Mouse (Mus musculus): ENCODE data around the gene Ttc26. TPM values are rescaled to one million over a fixed set of nuclear protein-coding genes. Genes with fewer than 3 reads are reported as not detected.
"Not testable (repeated sequence)": the region's sequence is repeated elsewhere in the genome, so short reads cannot be mapped to it uniquely, and the experiment has no call there.

Gene Ttc26
- polyA plus RNA-seq, 1 experiment from 2014 or later = 5.0 TPM

- not testable (repeated sequence) for DNase-seq (ENCODE audit: low spot score); H3K9me3 ChIP-seq (ENCODE audit: control insufficient read depth, low read length); ATAC-seq (ENCODE audit: low read depth); H3K9ac ChIP-seq (ENCODE audit: low read depth, low read length); H3K4me3 ChIP-seq (ENCODE audit: low read depth, low read length); H3K27ac ChIP-seq (replicated peaks; ENCODE audit: low read depth, low read length); H3K4me2 ChIP-seq (ENCODE audit: low read depth, low read length); H3K4me1 ChIP-seq (ENCODE audit: control insufficient read depth, insufficient read depth, low read length); H3K36me3 ChIP-seq (ENCODE audit: control insufficient read depth, insufficient read depth, low read length)
- WGBS = 90% methylated on average over 10 of the region's 11 CpGs
- H3K27me3 ChIP-seq (replicated peaks; ENCODE audit: control insufficient read depth, insufficient read depth, low read length) = peaks cover 33% of the 10 kb centered on the region
These were observed 22.1 kb upstream of the Ttc26 start for GRCm38 (mm10) chr6:38359044-38359735.

- DNase-seq (ENCODE audit: low spot score) (no peak), ATAC-seq (ENCODE audit: low read depth) (no peak)
- H3K9ac ChIP-seq (ENCODE audit: low read depth, low read length) = no peak overlapping the region
- H3K36me3 ChIP-seq (ENCODE audit: control insufficient read depth, insufficient read depth, low read length) = no peaks in the 10 kb centered on the region
- 84% methylated on average over 12 of the region's 12 CpGs for WGBS
- H3K4me3 ChIP-seq (ENCODE audit: low read depth, low read length) = no peak overlapping the region
- peaks cover 26% of the 10 kb centered on the region for H3K27me3 ChIP-seq (replicated peaks; ENCODE audit: control insufficient read depth, insufficient read depth, low read length)
- no peaks in the 10 kb centered on the region for H3K4me1 ChIP-seq (ENCODE audit: control insufficient read depth, insufficient read depth, low read length)
- H3K9me3 ChIP-seq (ENCODE audit: control insufficient read depth, low read length) = no peaks in the 10 kb centered on the region
- H3K27ac ChIP-seq (replicated peaks; ENCODE audit: low read depth, low read length) = no peak overlapping the region
- no peak overlapping the region for H3K4me2 ChIP-seq (ENCODE audit: low read depth, low read length)
These were observed 21.4 kb upstream of the Ttc26 start for GRCm38 (mm10) chr6:38359736-38360499.

DNA sequence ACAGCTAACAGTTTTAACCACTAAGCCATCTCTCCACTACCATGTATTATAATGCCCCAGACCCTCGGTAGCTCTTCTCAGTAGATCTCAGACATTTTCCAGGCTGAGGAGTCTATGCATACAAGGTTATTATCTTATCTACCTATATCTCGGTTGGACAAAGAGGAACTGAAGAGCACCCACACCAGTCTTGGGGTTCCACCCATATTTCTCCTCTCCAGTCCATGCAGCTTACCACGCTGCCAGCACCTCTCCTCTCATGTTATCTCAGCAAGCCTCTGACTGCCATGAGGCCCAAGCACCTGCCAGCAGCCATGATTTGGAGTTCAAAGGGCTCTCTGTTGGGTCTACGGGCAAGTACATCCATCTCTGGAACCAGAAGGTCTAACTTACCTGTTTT lies 20.2 kb upstream of the Ttc26 start:
- ATAC-seq (ENCODE audit: low read depth) (no peak), DNase-seq (ENCODE audit: low spot score) (no peak)
- H3K27me3 ChIP-seq (replicated peaks; ENCODE audit: control insufficient read depth, insufficient read depth, low read length) = peaks cover 16% of the 10 kb centered on the region
- no peak overlapping the region for H3K4me2 ChIP-seq (ENCODE audit: low read depth, low read length)
- no peaks in the 10 kb centered on the region for H3K9me3 ChIP-seq (ENCODE audit: control insufficient read depth, low read length)
- no peak overlapping the region for H3K9ac ChIP-seq (ENCODE audit: low read depth, low read length)
- H3K4me3 ChIP-seq (ENCODE audit: low read depth, low read length) = no peak overlapping the region
- H3K36me3 ChIP-seq (ENCODE audit: control insufficient read depth, insufficient read depth, low read length) = no peaks in the 10 kb centered on the region
- WGBS = 87% methylated on average over 4 of the region's 4 CpGs
- no peak overlapping the region for H3K27ac ChIP-seq (replicated peaks; ENCODE audit: low read depth, low read length)
- H3K4me1 ChIP-seq (ENCODE audit: control insufficient read depth, insufficient read depth, low read length) = no peaks in the 10 kb centered on the region

GRCm38 (mm10) chr6:38361937-38362336 lies 19.3 kb upstream of the Ttc26 start:
- H3K4me2 ChIP-seq (ENCODE audit: low read depth, low read length) = no peak overlapping the region
- no peaks in the 10 kb centered on the region for H3K4me1 ChIP-seq (ENCODE audit: control insufficient read depth, insufficient read depth, low read length)
- ATAC-seq (ENCODE audit: low read depth) = no peak
- H3K27ac ChIP-seq (replicated peaks; ENCODE audit: low read depth, low read length) = no peak overlapping the region
- 33% methylated on average over 1 of the region's 1 CpGs for WGBS
- DNase-seq (ENCODE audit: low spot score) = no peak
- H3K9me3 ChIP-seq (ENCODE audit: control insufficient read depth, low read length) = no peaks in the 10 kb centered on the region
- H3K36me3 ChIP-seq (ENCODE audit: control insufficient read depth, insufficient read depth, low read length) = no peaks in the 10 kb centered on the region
- H3K4me3 ChIP-seq (ENCODE audit: low read depth, low read length) = no peak overlapping the region
- no peak overlapping the region for H3K9ac ChIP-seq (ENCODE audit: low read depth, low read length)
- H3K27me3 ChIP-seq (replicated peaks; ENCODE audit: control insufficient read depth, insufficient read depth, low read length) = peaks cover 9% of the 10 kb centered on the region; the same call in 1 of the 2 replicates

- no peak for ATAC-seq (ENCODE audit: low read depth)
- H3K9me3 ChIP-seq (ENCODE audit: control insufficient read depth, low read length) = no peaks in the 10 kb centered on the region
- no peak overlapping the region for H3K4me3 ChIP-seq (ENCODE audit: low read depth, low read length)
- H3K36me3 ChIP-seq (ENCODE audit: control insufficient read depth, insufficient read depth, low read length) = no peaks in the 10 kb centered on the region
- no peaks in the 10 kb centered on the region for H3K27me3 ChIP-seq (replicated peaks; ENCODE audit: control insufficient read depth, insufficient read depth, low read length)
- H3K27ac ChIP-seq (replicated peaks; ENCODE audit: low read depth, low read length) = no peak overlapping the region
- peak; percentile 16 for DNase-seq (ENCODE audit: low spot score)
- no peaks in the 10 kb centered on the region for H3K4me1 ChIP-seq (ENCODE audit: control insufficient read depth, insufficient read depth, low read length)
- H3K9ac ChIP-seq (ENCODE audit: low read depth, low read length) = no peak overlapping the region
- WGBS = 55% methylated on average over 4 of the region's 4 CpGs
- no peak overlapping the region for H3K4me2 ChIP-seq (ENCODE audit: low read depth, low read length)
These were observed 17.9 kb upstream of the Ttc26 start for GRCm38 (mm10) chr6:38363370-38363769.

DNA sequence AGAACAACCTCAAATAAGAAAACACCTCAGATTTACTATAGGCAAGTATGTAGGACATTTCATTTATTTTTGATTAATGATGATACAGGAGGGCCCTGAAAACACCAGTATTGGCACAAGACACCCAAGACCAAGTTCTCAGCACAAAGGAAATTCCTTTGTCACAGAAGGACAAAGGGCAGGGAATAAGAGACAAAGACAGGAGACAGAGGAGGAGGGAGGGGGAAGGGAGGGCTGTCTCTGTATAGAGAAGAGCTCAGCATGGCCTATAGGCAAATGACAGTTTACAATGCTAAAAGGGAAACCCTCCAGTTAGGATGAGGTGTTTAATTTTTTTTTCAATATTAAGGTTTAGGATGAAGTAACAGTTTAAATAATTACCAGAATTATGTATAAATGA lies 17.1 kb upstream of the Ttc26 start:
- Histone ChIP-seq H3K9ac (ENCODE audit: low read depth, low read length) (no peak overlapping the region), H3K4me2 (ENCODE audit: low read depth, low read length) (no peak overlapping the region), H3K36me3 (ENCODE audit: control insufficient read depth, insufficient read depth, low read length) (no peaks in the 10 kb centered on the region), H3K4me3 (ENCODE audit: low read depth, low read length) (no peak overlapping the region), H3K27me3 (replicated peaks; ENCODE audit: control insufficient read depth, insufficient read depth, low read length) (no peaks in the 10 kb centered on the region), H3K27ac (replicated peaks; ENCODE audit: low read depth, low read length) (no peak overlapping the region), H3K9me3 (ENCODE audit: control insufficient read depth, low read length) (no peaks in the 10 kb centered on the region), H3K4me1 (ENCODE audit: control insufficient read depth, insufficient read depth, low read length) (no peaks in the 10 kb centered on the region)
- ATAC-seq (ENCODE audit: low read depth) (no peak), DNase-seq (ENCODE audit: low spot score) (no peak)

DNA sequence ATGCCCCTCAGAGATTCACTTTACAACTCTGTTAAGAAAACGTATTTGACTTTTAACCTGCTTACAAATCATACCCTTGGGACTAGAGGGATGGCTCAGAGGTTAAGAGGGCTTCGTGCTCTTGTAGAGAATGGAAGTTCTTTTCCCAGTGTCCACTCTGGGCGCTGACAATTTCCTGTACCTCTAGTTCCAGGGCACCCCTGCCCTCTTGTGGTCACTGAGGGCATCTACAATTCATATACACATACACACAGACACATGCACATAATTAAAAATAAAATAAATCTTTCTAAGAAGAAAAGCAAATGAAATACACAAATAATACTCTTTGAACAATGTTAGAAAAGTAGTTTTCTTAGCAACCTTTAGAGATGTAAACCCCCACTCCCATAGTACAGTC lies 11.3 kb upstream of the Ttc26 start:
- Histone ChIP-seq H3K4me2 (ENCODE audit: low read depth, low read length) (no peak overlapping the region), H3K9ac (ENCODE audit: low read depth, low read length) (no peak overlapping the region), H3K9me3 (ENCODE audit: control insufficient read depth, low read length) (0 out of 2 replicates have a peak, but pooled peaks cover 3% of the 10 kb centered on the region), H3K36me3 (ENCODE audit: control insufficient read depth, insufficient read depth, low read length) (no peaks in the 10 kb centered on the region), H3K27me3 (replicated peaks; ENCODE audit: control insufficient read depth, insufficient read depth, low read length) (no peaks in the 10 kb centered on the region), H3K4me3 (ENCODE audit: low read depth, low read length) (no peak overlapping the region), H3K4me1 (ENCODE audit: control insufficient read depth, insufficient read depth, low read length) (no peaks in the 10 kb centered on the region), H3K27ac (replicated peaks; ENCODE audit: low read depth, low read length) (no peak overlapping the region)
- WGBS = 75% methylated on average over 3 of the region's 3 CpGs
- ATAC-seq (ENCODE audit: low read depth) (no peak), DNase-seq (ENCODE audit: low spot score) (no peak)

- Histone ChIP-seq H3K4me3 (ENCODE audit: low read depth, low read length) (no peak overlapping the region), H3K27me3 (replicated peaks; ENCODE audit: control insufficient read depth, insufficient read depth, low read length) (no peaks in the 10 kb centered on the region), H3K9me3 (ENCODE audit: control insufficient read depth, low read length) (0 out of 2 replicates have a peak, but pooled peaks cover 3% of the 10 kb centered on the region), H3K9ac (ENCODE audit: low read depth, low read length) (no peak overlapping the region), H3K4me1 (ENCODE audit: control insufficient read depth, insufficient read depth, low read length) (no peaks in the 10 kb centered on the region), H3K36me3 (ENCODE audit: control insufficient read depth, insufficient read depth, low read length) (no peaks in the 10 kb centered on the region), H3K27ac (replicated peaks; ENCODE audit: low read depth, low read length) (no peak overlapping the region), H3K4me2 (ENCODE audit: low read depth, low read length) (no peak overlapping the region)
- DNase-seq (ENCODE audit: low spot score) (no peak), ATAC-seq (ENCODE audit: low read depth) (no peak)
- 89% methylated on average over 1 of the region's 1 CpGs for WGBS
These were observed 7.0 kb upstream of the Ttc26 start for GRCm38 (mm10) chr6:38374271-38374670.

Data from embryonic facial prominence, embryonic 14.5 days (tissue).